Mouse (Mus musculus) brown adipose tissue, adult 24 weeks (tissue): ENCODE measurements around the gene Acvrl1. TPM values are rescaled to one million over a fixed set of nuclear protein-coding genes. Genes with fewer than 3 reads are reported as not detected.

Experiments
- H3K27ac ChIP-seq: fragments of 200-500 bp; replicated peaks from 2 replicates; pipeline ENCODE4 v1.5.1; 2012; ENCODE audit warnings: low read depth, mild to moderate bottlenecking, low read length
- H3K4me1 ChIP-seq: fragments of 200-500 bp; 2 replicates; pipeline ENCODE4 v1.6.1; 2012; ENCODE audit warnings: low read length, mixed read lengths; ENCODE audit not compliant: control insufficient read depth, insufficient read depth, insufficient read length
- H3K4me3 ChIP-seq: fragments of 200-500 bp; 2 replicates; pipeline ENCODE4 v1.5.1; 2012; ENCODE audit warnings: low read depth, mild to moderate bottlenecking, low read length, moderate library complexity; ENCODE audit not compliant: insufficient read depth
- polyA plus RNA-seq: library from polyadenylated mRNA; stranded (reverse); fragments of >200 nt; gene quantifications from 2 replicates; pipeline ENCODE4 v1.2.4, GENCODE M21; 2012; ENCODE audit not compliant: missing spikeins, insufficient read depth, insufficient read length

Acvrl1 gene
- polyA plus RNA-seq, 1 experiment: 9.4 TPM

DNA sequence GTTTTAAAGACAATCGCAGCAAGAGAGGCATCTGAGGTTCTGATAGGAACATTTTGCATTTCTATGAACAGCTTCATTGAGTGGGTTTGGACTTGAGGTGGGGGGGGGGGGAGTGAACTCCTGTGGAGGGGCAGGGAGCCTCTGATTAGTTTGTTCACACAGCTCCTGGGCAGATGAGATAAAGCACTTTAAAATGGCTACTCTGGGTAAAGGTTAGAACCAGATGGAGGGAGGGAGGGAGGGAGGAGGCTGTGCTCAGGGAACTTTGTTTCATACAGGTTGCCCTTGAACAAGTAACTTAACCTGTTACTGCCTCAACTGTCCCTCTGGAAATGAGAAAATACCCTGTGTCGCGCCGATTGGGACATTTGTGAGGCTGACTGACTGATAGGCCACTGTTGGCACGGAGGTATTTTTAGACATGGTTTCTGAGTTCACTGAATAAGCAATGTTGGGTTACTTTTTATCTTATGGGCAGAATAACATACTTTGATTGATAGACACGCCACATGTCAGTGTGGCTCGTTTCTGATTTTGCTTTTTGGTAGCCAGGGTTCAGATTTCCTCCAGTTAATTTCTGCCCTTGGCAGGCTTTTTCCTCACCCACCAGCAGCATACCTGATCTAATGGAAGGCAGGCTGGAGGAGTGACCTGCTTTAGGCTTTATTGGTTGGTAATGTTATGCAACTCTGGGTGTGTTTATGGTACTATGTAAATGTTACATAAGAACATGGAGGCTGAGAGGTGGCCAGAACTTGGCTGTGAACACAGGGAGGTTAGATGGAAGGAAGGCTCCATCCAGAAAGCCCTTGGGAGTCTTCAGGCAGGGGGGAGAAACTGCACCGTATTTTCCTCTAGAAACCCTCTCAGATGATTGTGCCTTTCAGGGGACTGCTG, 48.7 kb downstream of the Acvrl1 start:
- Histone ChIP-seq H3K4me1 (peaks cover 20% of the 10 kb centered on the region), H3K27ac (0 out of 2 replicates have a peak overlapping the region, but pooled peaks have one; percentile 1), H3K4me3 (no peak overlapping the region)

DNA sequence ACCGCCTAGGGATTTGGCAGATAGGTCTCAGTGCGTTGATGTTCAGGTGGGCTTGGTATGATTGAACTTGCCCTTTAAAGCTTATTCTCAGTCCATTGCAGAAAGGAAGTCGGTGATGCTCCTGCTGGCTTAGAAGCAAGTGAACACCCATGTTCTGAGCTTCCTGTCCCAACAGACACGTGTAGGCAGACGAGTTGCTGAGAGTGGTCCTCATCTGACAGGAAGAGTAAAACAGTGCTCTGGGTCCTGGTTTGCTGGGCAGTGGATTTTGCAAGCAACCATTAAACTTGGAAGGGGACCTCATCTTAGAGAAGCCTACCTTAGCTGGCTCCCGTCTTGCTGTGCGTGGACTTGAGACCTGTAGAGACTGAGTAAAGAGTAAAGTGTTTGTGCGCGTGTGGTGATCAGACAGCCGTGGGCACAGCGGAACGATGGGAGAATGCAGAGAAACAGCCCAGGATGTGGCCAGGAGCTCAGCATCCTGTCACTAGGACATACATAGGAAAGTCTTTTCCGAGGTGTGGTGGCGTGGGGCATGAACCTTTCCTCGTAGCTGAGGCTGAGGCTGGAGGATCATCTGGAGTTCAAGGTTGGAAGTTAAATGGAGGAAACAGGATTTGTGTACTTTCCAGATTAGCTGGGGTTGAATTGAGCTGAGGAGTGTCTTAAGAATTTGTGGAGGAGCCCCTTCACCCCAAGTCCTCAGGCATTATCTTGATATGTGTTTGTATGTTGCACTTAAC, 52.2 kb downstream of the Acvrl1 start:
- peaks cover 18% of the 10 kb centered on the region for H3K4me1 ChIP-seq
- H3K27ac ChIP-seq: no peak overlapping the region

GRCm38 (mm10) chr15:101181106-101181466, 52.8 kb downstream of the Acvrl1 start:
- peaks cover 16% of the 10 kb centered on the region for H3K4me1 ChIP-seq
- no peak overlapping the region for H3K27ac ChIP-seq
- H3K4me3 ChIP-seq: no peak overlapping the region

More for the DNA sequence above, 52.2 kb downstream of the Acvrl1 start:
- no peak overlapping the region for H3K4me3 ChIP-seq

- no peak overlapping the region for H3K4me3 ChIP-seq
- peaks cover 16% of the 10 kb centered on the region for H3K4me1 ChIP-seq
- H3K27ac ChIP-seq: no peak overlapping the region
Observed at GRCm38 (mm10) chr15:101181500-101181899, 53.2 kb downstream of the Acvrl1 start.

GRCm38 (mm10) chr15:101182676-101183075, 54.4 kb downstream of the Acvrl1 start:
- H3K4me1 ChIP-seq: peaks cover 16% of the 10 kb centered on the region
- no peak overlapping the region for H3K4me3 ChIP-seq
- no peak overlapping the region for H3K27ac ChIP-seq

DNA sequence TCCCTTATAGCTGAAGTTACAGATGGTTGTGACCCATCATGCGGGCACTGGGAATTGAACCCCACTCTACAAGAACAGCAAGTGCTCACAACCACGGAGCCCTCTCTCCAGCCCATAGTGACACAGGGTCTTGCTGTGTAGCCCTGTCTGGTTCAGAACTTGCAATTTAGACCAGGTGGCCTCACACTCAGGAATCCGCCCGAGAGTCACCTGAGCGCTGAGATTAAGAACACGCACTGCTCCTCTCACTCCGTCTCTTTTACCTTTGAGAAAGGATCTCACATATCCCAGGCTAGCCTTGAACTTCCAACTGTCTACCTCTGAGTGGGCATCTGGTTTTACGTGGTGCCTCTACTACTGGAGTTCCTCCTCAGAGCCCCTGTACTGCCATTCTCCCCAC, 56.0 kb downstream of the Acvrl1 start:
- Histone ChIP-seq H3K4me3 (no peak overlapping the region), H3K4me1 (peaks cover 16% of the 10 kb centered on the region), H3K27ac (no peak overlapping the region)

DNA sequence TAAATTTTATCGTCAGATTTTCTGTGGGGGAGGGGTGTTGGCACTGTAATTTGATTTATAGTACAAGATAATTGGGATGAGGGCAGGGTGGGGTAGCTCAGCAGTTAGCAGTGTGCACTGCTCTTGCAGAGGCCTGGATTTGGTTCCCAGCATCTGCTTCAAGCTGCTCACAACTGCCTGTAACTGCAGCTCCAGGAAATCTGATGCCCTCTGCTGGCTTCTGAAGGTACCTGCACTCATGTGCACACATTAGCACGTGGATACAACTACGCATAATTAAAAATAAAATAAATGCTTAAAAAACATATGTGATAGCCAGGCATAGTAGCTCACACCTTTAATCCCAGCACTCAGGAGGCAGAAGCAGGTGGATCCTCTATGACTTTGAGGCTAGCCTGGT, 57.2 kb downstream of the Acvrl1 start:
- H3K27ac ChIP-seq: no peak overlapping the region
- no peak overlapping the region for H3K4me3 ChIP-seq
- peaks cover 13% of the 10 kb centered on the region for H3K4me1 ChIP-seq

DNA sequence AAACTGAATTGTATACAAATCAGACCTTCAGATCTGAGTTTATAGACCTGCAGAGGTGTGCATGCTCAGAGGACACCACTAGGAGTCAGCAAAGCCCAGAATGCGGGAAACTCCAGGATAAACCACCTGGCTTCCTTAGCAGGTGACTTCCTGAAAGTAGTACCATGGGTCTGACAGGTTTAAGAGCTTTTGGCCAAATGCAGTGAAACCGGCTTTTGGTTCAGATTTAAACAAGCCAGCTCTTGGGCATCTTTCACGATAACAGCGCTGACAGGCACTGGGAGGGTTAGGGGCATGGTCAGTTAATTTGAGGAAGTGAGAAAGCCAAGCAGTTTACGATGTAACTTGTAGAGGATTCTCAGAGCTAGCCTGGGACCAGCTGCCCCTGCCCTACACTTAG, 59.6 kb downstream of the Acvrl1 start:
- H3K4me3 ChIP-seq: no peak overlapping the region
- H3K27ac ChIP-seq: no peak overlapping the region
- peaks cover 16% of the 10 kb centered on the region for H3K4me1 ChIP-seq

- 0 out of 2 replicates have a peak overlapping the region, but pooled peaks have one; percentile 7 for H3K27ac ChIP-seq
- H3K4me3 ChIP-seq: no peak overlapping the region
- peaks cover 16% of the 10 kb centered on the region for H3K4me1 ChIP-seq
Observed at GRCm38 (mm10) chr15:101189981-101190761, 61.8 kb downstream of the Acvrl1 start.

GRCm38 (mm10) chr15:101190762-101191150, 62.4 kb downstream of the Acvrl1 start:
- Histone ChIP-seq H3K27ac (no peak overlapping the region; the same call in 1 of the 2 replicates), H3K4me1 (peaks cover 16% of the 10 kb centered on the region)

DNA sequence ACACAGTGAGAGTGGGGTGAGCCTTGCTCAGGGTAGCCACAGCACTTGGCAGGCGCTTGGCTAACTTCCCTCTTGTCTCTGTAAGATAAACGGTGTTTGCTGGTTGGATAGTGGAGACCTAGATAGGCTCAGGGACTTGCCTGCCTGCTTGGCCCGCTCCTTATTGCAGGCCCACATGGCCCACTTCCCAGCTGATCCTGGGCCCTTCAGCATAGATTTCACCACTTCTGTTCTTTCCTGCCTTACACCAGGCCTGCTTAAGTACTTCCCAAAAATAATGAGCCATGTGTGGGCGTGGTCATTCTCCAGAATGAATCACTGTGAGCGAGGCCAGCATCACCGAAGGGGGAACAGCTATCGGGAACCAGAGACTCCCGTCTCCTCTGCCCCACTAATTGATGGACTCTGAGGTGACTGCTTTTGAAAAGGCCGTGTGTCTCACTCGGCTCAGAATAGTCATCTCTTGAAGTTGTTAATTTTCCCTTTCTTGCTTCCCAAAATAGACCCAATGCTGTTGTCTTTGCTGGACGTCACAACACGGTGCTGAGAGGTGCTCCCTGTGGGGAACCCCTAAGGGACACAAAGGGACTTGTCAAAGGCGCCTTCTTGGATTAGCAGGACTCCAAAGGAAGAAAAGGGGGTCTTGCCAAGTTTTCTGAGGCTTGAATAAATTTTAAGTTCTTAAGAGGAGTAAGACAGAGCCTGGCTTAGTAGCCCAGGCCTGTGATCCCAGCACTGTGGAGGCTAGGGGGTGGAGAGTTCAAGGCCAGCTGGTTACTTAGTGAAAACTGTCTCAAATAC, 63.3 kb downstream of the Acvrl1 start:
- H3K27ac ChIP-seq: peak overlapping the region; percentile 65
- H3K4me3 ChIP-seq: no peak overlapping the region
- peaks cover 16% of the 10 kb centered on the region for H3K4me1 ChIP-seq

More at GRCm38 (mm10) chr15:101190762-101191150, 62.4 kb downstream of the Acvrl1 start:
- no peak overlapping the region for H3K4me3 ChIP-seq

- no peak overlapping the region for H3K4me3 ChIP-seq
- no peak overlapping the region for H3K27ac ChIP-seq
- H3K4me1 ChIP-seq: peaks cover 16% of the 10 kb centered on the region
Observed at GRCm38 (mm10) chr15:101192260-101192640, 63.9 kb downstream of the Acvrl1 start.

GRCm38 (mm10) chr15:101192651-101193050, 64.3 kb downstream of the Acvrl1 start:
- no peak overlapping the region for H3K4me3 ChIP-seq
- H3K4me1 ChIP-seq: peaks cover 16% of the 10 kb centered on the region
- no peak overlapping the region for H3K27ac ChIP-seq

DNA sequence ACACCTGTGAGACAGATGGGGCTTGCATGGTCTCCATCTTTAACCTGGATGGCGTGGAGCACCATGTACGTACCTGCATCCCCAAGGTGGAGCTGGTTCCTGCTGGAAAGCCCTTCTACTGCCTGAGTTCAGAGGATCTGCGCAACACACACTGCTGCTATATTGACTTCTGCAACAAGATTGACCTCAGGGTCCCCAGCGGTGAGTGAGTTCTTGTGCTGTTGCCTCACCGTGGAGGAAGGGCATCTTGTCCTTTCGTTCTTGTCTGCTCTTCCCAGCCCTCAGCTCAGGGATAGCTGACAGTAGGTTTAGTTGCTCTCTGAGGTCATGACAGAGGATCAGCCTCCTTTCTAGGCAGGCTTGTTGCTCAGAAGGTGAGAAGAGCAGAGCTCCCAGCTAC, 65.6 kb downstream of the Acvrl1 start:
- Histone ChIP-seq H3K27ac (no peak overlapping the region), H3K4me1 (peaks cover 16% of the 10 kb centered on the region), H3K4me3 (no peak overlapping the region)
